26 mouse cellular contexts compared by ENCODE assay signal in the genomic region with DNA sequence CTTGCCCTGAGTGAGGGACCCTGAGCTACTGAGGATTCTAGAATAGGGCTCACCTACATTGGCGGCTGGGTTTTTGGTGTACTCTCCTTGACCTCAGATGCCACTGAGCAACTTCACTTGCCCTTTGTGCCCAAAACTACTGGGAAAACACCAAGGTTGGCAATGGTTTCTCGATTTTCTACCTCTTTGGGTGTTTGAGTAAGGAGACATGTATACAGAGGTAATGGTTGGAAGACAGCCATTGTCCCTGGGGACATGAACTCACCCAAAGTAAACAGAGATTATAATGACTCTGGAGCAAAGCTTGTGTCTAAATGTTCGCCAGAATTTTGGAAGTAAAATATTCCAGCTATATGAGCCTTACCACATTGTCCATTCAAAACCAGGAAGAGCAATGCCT. TPM values are rescaled to one million over a fixed set of nuclear protein-coding genes. Genes with fewer than 3 reads are reported as not detected.
"Had no signal": no experiment of that assay in that cellular context is flagged by ENCODE, and none has a peak within 500 bp of the region (broad histone marks: within the 10 kb centered on the region; RNA-seq: fewer than 3 reads in every experiment).

No protein-coding gene starts in this region.

- ATAC-seq: hindbrain, postnatal 0 days; intestine, embryonic 16.5 days had no signal

- H3K36me3 ChIP-seq: heart, embryonic 13.5 days; heart, embryonic 15.5 days; hindbrain, embryonic 13.5 days; hindbrain, embryonic 15.5 days; limb, embryonic 13.5 days; limb, embryonic 15.5 days; liver, embryonic 13.5 days; liver, embryonic 15.5 days had no signal

- H3K4me2 ChIP-seq: heart, embryonic 11.5 days; heart, embryonic 13.5 days; heart, embryonic 15.5 days; hindbrain, embryonic 13.5 days; hindbrain, embryonic 15.5 days; limb, embryonic 13.5 days; limb, embryonic 15.5 days; liver, embryonic 13.5 days; liver, embryonic 15.5 days had no signal

- H3K9ac ChIP-seq: heart, embryonic 13.5 days; heart, embryonic 15.5 days; hindbrain, embryonic 13.5 days; hindbrain, embryonic 15.5 days; limb, embryonic 13.5 days; limb, embryonic 15.5 days; liver, embryonic 13.5 days; liver, embryonic 15.5 days had no signal

- DNase-seq: gastrocnemius, postnatal 14 days; gastrocnemius, postnatal 36 days; heart, adult 11 months; heart, adult 2 months; heart, postnatal 14 days; heart, postnatal 36 days; kidney, adult 11 months; kidney, adult 8-10 months; kidney, postnatal 10 days; kidney, postnatal 25 days; layer of hippocampus, adult 9-11 months; layer of hippocampus, postnatal 36 days; left cerebral cortex, postnatal 4 days; liver, embryonic 13.5 days had no signal

- H3K27me3 ChIP-seq: heart, embryonic 13.5 days; heart, embryonic 15.5 days; hindbrain, embryonic 13.5 days; hindbrain, embryonic 15.5 days; limb, embryonic 13.5 days; limb, embryonic 15.5 days; liver, embryonic 13.5 days had no signal

- H3K9me3 ChIP-seq: heart, embryonic 13.5 days; heart, embryonic 15.5 days; hindbrain, embryonic 13.5 days; hindbrain, embryonic 15.5 days; limb, embryonic 13.5 days; limb, embryonic 15.5 days; liver, embryonic 13.5 days; liver, embryonic 15.5 days had no signal

- H3K27ac ChIP-seq: heart, adult 2 months; heart, embryonic 13.5 days; heart, embryonic 15.5 days; hindbrain, embryonic 13.5 days; hindbrain, embryonic 15.5 days; hindbrain, postnatal 0 days; limb, embryonic 13.5 days; limb, embryonic 15.5 days; liver, embryonic 13.5 days; liver, embryonic 15.5 days had no signal

- H3K4me3 ChIP-seq: heart, adult 2 months; heart, embryonic 13.5 days; heart, embryonic 15.5 days; hindbrain, embryonic 13.5 days; hindbrain, embryonic 15.5 days; limb, embryonic 13.5 days; limb, embryonic 15.5 days; liver, embryonic 13.5 days; liver, embryonic 15.5 days had no signal

- H3K4me1 ChIP-seq: heart, embryonic 13.5 days; heart, embryonic 15.5 days; hindbrain, embryonic 13.5 days; hindbrain, embryonic 15.5 days; limb, embryonic 13.5 days; limb, embryonic 15.5 days; liver, embryonic 13.5 days; liver, embryonic 15.5 days had no signal

RNA-seq across cellular contexts. Expression of gene Slc5a1, which starts 19.6 kb away (rescaled TPM):
- polyA plus RNA-seq: heart, embryonic 11.5 days; heart, embryonic 13.5 days; heart, embryonic 15.5 days; heart, postnatal 0 days; hindbrain, embryonic 11.5 days; limb, embryonic 13.5 days; liver, embryonic 13.5 days had no signal
